Mouse (Mus musculus) adrenal gland, postnatal 4 days (tissue): ENCODE measurements around the gene Agpat2. TPM values are rescaled to one million over a fixed set of nuclear protein-coding genes. Genes with fewer than 3 reads are reported as not detected.

Experiments used
- DNase-seq, 2 experiments: peaks; one replicate each; pipeline ENCODE4 v3.0.0; 2021 to 2022; ENCODE audit warnings: low spot score in 2 of 2, mixed read lengths in 2 of 2
- long read RNA-seq, 2 experiments: library from polyadenylated mRNA; stranded (forward); transcript quantifications; one replicate each; pipeline ENCODE4 v2.0.0; 2021
- total RNA-seq, 2 experiments: library from RNA; stranded (reverse); gene quantifications; 2 replicates each; pipeline ENCODE4 v1.2.3; 2021

Agpat2 gene
- total RNA-seq, result 100 to 1,000 TPM; 121 to 156 TPM
- long read RNA-seq, experiment 1, transcript Agpat2-201 (6 exons, 1,489 nt), result major isoform, 215 of 263 reads
- long read RNA-seq, experiment 1, transcript Agpat2-202 (6 exons, 1,273 nt), result minor isoform, 6 of 263 reads
- long read RNA-seq, experiment 1, partial matches to known transcripts, result 33 of 263 reads
- long read RNA-seq, experiment 1, other reads (novel, unspliced or antisense), result 7 of 263 reads
- long read RNA-seq, experiment 2, transcript Agpat2-201 (6 exons, 1,489 nt), result major isoform, 265 of 321 reads
- long read RNA-seq, experiment 2, transcript Agpat2-202 (6 exons, 1,273 nt), result minor isoform, 6 of 321 reads
- long read RNA-seq, experiment 2, partial matches to known transcripts, result 26 of 321 reads
- long read RNA-seq, experiment 2, other reads (novel, unspliced or antisense), result 21 of 321 reads

- peak; percentile 63 to 84 for DNase-seq
Measured at GRCm38 (mm10) chr2:26603720-26604671, at the start of gene Agpat2. Gene Agpat2 (minus strand): TSS chr2:26604417.

- peak; percentile 38 to 42 for DNase-seq
Measured at GRCm38 (mm10) chr2:26646643-26647293, 42.6 kb upstream of the Agpat2 start.

- no peak for DNase-seq
Measured at GRCm38 (mm10) chr2:26643942-26644341, 39.7 kb upstream of the Agpat2 start.

- no peak for DNase-seq
Measured at GRCm38 (mm10) chr2:26641006-26641647, 36.9 kb upstream of the Agpat2 start.

GRCm38 (mm10) chr2:26639838-26640830, 35.9 kb upstream of the Agpat2 start:
- DNase-seq, result peak; percentile 95 to 99

GRCm38 (mm10) chr2:26639083-26639482, 34.9 kb upstream of the Agpat2 start:
- no peak for DNase-seq

GRCm38 (mm10) chr2:26638572-26638971, 34.4 kb upstream of the Agpat2 start:
- DNase-seq, result no peak

GRCm38 (mm10) chr2:26638039-26638438, 33.8 kb upstream of the Agpat2 start:
- no peak for DNase-seq

GRCm38 (mm10) chr2:26637316-26637932, 33.2 kb upstream of the Agpat2 start:
- no peak for DNase-seq

GRCm38 (mm10) chr2:26636325-26636635, 32.1 kb upstream of the Agpat2 start:
- no peak for DNase-seq

GRCm38 (mm10) chr2:26635489-26636324, 31.5 kb upstream of the Agpat2 start:
- no peak for DNase-seq

- no peak for DNase-seq
Measured at GRCm38 (mm10) chr2:26634629-26635488, 30.6 kb upstream of the Agpat2 start.

- DNase-seq, result no peak
Measured at GRCm38 (mm10) chr2:26633953-26634530, 29.8 kb upstream of the Agpat2 start.

GRCm38 (mm10) chr2:26632541-26633395, 28.6 kb upstream of the Agpat2 start:
- no peak for DNase-seq

GRCm38 (mm10) chr2:26628792-26629437, 24.7 kb upstream of the Agpat2 start:
- DNase-seq, result no peak
